Mouse (Mus musculus) small intestine, adult 2 months (tissue): ENCODE results near the gene Fabp1. TPM values are rescaled to one million over a fixed set of nuclear protein-coding genes. Genes with fewer than 3 reads are reported as not detected.
A peak's percentile ranks its signal among the peaks of the same experiment; 100 is the strongest.

Source experiments
- H3K27ac ChIP-seq: fragments of 200-500 bp; 2 replicates; pipeline ENCODE4 v1.5.1; 2012; ENCODE audit warnings: low read depth, low read length, control low read depth, inconsistent platforms; ENCODE audit not compliant: insufficient read depth
- H3K27me3 ChIP-seq: fragments of 200-500 bp; 2 replicates; pipeline ENCODE4 v1.6.1; 2012; ENCODE audit warnings: mild to moderate bottlenecking, moderate library complexity, low read length, inconsistent platforms; ENCODE audit not compliant: control insufficient read depth, insufficient read depth
- H3K36me3 ChIP-seq: fragments of 200-500 bp; 2 replicates; pipeline ENCODE4 v1.6.1; 2012; ENCODE audit warnings: mild to moderate bottlenecking, low read length, control low read depth, inconsistent platforms; ENCODE audit not compliant: control insufficient read depth, insufficient read depth
- H3K4me1 ChIP-seq: fragments of 200-500 bp; 2 replicates; pipeline ENCODE4 v1.6.1; 2012; ENCODE audit warnings: low read length, inconsistent platforms, mixed read lengths; ENCODE audit not compliant: control insufficient read depth, insufficient read depth, insufficient read length
- H3K4me3 ChIP-seq: fragments of 200-500 bp; 2 replicates; pipeline ENCODE4 v1.5.1; 2012; ENCODE audit warnings: low read depth, mild to moderate bottlenecking, control low read depth, inconsistent platforms, low read length, moderate library complexity
- CTCF ChIP-seq: fragments of 200-500 bp; IDR thresholded peaks from 2 replicates; pipeline ENCODE4 v1.5.1; 2012; ENCODE audit warnings: low read depth, mild to moderate bottlenecking, control low read depth, inconsistent platforms, low read length, moderate library complexity, mixed read lengths; ENCODE audit not compliant: insufficient replicate concordance, insufficient read length; ENCODE audit errors: extremely low read depth
- POLR2A ChIP-seq: fragments of 200-500 bp; IDR thresholded peaks from 2 replicates; pipeline ENCODE4 v1.6.1; 2012; ENCODE audit warnings: low read depth, mild to moderate bottlenecking, control low read depth, inconsistent platforms, low read length, moderate library complexity
- WGBS: fragments of 180-500 bp; shearing (Covaris S2); methylation state at CpG from one replicate; pipeline ENCODE4 v1.1.7; 2018; 5-methylcytosine and 5-hydroxymethylcytosine counted together
- polyA plus RNA-seq: library from polyadenylated mRNA; depleted of rRNA; stranded (reverse); fragments of >200 nt; gene quantifications from 2 replicates; pipeline ENCODE4 v1.2.3, GENCODE M21; 2012; rRNA removed

Gene Fabp1
- polyA plus RNA-seq, result 100 and 118 TPM in 2 replicates

DNA sequence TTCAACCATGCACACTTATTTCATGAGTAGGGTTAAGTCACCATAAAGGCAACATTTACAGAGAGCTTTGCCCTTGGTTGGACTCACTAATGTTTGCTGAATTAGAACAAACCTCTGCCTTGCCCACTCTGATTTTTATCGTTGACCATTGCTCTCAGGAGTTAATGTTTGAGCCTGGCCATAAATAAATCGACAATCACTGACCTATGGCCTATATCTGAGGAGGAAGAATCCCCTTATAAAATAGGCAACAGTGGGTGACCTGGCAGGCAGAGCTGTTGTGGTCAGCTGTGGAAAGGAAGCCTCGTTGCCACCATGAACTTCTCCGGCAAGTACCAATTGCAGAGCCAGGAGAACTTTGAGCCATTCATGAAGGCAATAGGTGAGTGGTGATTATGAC lies at the start of gene Fabp1:
Fabp1 (plus strand) TSS at position 216 of the 400 bp plus-strand sequence.
- 23% methylated on average over 4 of the region's 4 CpGs for WGBS
- H3K4me3 ChIP-seq, result peak within 1 kb of the TSS; percentile 58

DNA sequence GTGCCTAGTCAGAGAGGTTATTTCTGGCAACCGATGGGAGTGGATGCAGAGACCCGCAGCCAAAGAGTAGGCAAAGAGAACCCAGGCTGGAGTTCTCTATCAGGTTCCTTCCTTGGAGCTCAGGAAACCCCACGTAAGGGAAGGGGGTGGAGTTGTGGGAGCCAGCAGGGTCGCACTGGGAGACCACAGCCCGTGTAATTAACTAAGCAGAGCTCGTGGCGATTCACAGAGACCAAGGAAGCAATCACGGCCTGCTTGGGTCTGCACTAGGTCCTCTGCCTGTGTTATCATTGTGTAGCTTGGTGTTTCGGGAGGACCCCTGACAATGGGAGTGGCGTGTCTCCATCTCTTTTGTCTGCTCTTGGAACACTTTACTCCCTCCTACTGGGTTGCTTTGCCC lies 48.5 kb upstream of the Fabp1 start:
- 80% methylated on average over 10 of the region's 10 CpGs for WGBS
- no peaks in the 10 kb centered on the region for H3K27me3 ChIP-seq
- H3K27ac ChIP-seq, result no peak overlapping the region
- TF ChIP-seq CTCF (no peak), POLR2A (no peak)
- H3K4me1 ChIP-seq, result peaks cover 19% of the 10 kb centered on the region; the same call in 1 of the 2 replicates
- no peaks in the 10 kb centered on the region for H3K36me3 ChIP-seq
- H3K4me3 ChIP-seq, result no peak overlapping the region

More for the DNA sequence above, at the start of gene Fabp1:
- H3K27ac ChIP-seq, result peak within 1 kb of the TSS; percentile 98
- H3K4me1 ChIP-seq, result peaks cover 5% of the 10 kb centered on the region; the same call in 1 of the 2 replicates
- peak; percentile 80; the same call in 1 of the 2 replicates for TF ChIP-seq POLR2A
- TF ChIP-seq CTCF, result no peak
- H3K27me3 ChIP-seq, result no peaks in the 10 kb centered on the region
- peaks cover 19% of the 10 kb centered on the region for H3K36me3 ChIP-seq

DNA sequence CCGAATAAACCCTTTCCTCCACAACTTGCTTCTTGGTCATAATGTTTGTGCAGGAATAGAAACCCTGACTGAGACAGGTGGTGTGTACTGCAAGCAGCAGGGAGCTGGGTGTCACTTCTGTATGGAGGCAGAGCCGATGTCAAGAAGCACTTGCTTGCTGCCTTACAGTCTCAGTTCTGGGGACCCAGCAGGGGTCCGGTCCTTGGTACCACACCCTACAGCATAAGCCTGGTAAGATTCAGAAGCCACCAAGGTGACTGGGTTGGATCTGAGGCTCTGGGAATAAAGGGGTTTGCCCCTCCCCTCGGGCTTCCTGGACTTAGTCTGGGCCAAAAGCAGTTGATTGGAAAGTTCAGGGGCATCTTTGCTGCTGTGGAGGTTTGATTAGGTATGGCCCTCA lies 46.1 kb upstream of the Fabp1 start:
- peaks cover 20% of the 10 kb centered on the region; the same call in 1 of the 2 replicates for H3K4me1 ChIP-seq
- H3K27me3 ChIP-seq, result no peaks in the 10 kb centered on the region
- no peaks in the 10 kb centered on the region for H3K36me3 ChIP-seq
- no peak overlapping the region for H3K4me3 ChIP-seq
- no peak overlapping the region for H3K27ac ChIP-seq
- no peak for TF ChIP-seq POLR2A
- TF ChIP-seq CTCF, result no peak
- WGBS, result 89% methylated on average over 4 of the region's 4 CpGs

DNA sequence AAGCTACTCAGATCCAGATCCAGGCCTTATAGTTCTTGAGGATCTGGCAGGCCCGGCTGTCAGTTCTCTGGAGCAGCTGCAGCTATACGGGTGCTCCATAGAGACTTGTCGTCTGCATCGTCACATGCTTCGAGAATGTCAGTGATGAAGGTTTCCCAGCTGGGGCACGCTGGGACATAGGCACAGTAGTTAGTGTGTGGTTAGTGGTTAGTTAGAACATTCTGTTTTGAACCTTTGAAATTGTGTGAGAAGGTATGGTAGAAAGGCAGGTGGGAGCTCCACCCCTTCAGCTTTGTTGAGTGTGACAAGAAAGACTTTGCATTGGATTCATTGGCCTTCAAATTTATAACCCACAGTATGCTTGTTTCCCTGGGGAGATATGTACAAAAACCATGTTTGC lies 44.8 kb upstream of the Fabp1 start:
- TF ChIP-seq POLR2A (no peak), CTCF (no peak)
- H3K4me3 ChIP-seq, result no peak overlapping the region
- H3K27ac ChIP-seq, result no peak overlapping the region
- peaks cover 12% of the 10 kb centered on the region; the same call in 1 of the 2 replicates for H3K4me1 ChIP-seq
- H3K27me3 ChIP-seq, result no peaks in the 10 kb centered on the region
- WGBS, result 90% methylated on average over 6 of the region's 6 CpGs
- H3K36me3 ChIP-seq, result no peaks in the 10 kb centered on the region

DNA sequence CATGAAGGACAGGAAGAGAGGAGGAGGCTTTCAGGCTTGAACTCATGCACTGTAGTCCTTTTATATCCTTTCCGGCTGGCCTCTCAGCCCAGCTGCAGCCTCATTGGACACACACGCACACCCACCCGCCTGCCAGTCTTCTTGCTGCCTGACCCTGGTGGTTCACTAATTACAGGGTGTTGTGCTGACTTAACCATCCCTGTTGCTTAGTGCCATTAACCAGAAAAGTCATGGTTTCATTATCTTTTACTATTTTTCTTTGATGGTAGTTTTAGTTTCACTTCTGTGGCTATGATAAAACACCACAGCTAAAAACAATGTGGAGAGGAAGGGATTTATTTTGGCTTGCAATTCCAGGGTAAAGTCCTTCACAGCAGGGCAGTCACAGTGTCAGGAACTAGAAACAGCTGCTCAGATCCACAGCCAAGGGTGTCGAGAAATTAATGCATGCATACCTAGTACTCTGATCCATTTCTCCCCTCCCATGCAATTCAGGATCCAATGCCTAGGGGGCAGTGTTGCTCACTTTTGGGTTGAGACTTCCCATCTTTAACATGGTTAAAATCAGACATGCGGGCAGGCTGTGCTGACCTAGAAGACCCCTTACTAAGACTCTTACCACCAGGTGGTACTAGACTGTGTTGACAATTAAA lies 42.8 kb upstream of the Fabp1 start:
- WGBS, result 37% methylated on average over 5 of the region's 5 CpGs
- H3K36me3 ChIP-seq, result no peaks in the 10 kb centered on the region
- H3K27ac ChIP-seq, result peak overlapping the region; percentile 39
- TF ChIP-seq CTCF (peak; percentile 13; the same call in 1 of the 2 replicates), POLR2A (no peak)
- H3K27me3 ChIP-seq, result no peaks in the 10 kb centered on the region
- peaks cover 12% of the 10 kb centered on the region; the same call in 1 of the 2 replicates for H3K4me1 ChIP-seq
- H3K4me3 ChIP-seq, result 0 out of 2 replicates have a peak overlapping the region, but pooled peaks have one; percentile 7

DNA sequence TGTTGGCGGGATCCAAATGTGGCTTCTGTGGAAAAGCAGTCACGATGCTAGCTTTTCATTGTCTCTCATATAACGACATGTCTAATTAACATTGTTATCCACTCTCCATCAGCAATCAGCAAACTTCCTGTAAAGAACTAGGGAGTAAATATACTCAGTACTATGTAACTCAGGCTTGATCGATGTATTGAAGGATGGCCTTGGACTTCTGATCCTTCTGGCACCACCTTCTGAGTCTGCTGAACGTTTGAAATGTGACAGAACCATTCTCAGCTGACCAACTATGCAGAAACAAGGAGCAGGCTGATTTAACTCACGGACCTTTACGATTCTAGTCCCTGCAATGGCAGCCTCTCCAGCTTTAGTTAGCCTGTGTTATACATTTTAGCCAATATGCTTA lies 38.3 kb upstream of the Fabp1 start:
- no peak for TF ChIP-seq CTCF
- TF ChIP-seq POLR2A, result no peak
- no peaks in the 10 kb centered on the region for H3K36me3 ChIP-seq
- peaks cover 11% of the 10 kb centered on the region; the same call in 1 of the 2 replicates for H3K4me1 ChIP-seq
- 34% methylated on average over 7 of the region's 7 CpGs for WGBS
- H3K27ac ChIP-seq, result peak overlapping the region; percentile 29; the same call in 1 of the 2 replicates
- H3K27me3 ChIP-seq, result no peaks in the 10 kb centered on the region
- H3K4me3 ChIP-seq, result no peak overlapping the region

DNA sequence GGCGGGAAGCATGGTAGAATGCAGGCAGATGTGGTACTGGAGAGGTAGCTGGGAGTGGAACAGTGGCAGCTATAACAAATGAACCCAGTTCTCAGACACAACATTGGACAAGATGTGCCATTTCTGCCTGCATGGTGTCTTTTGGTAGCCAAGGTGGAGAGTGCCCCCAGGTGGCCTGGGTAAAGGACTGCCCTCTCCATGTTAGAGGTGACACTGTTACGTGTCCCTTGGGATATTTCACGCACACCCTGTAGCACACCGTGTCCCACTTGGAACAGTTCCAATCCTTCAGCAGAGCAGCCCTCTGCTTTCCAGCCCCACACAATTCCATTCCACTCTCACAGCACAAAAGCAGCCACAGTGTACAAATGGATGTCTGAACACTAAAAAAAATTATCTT lies 37.4 kb upstream of the Fabp1 start:
- Histone ChIP-seq H3K4me1 (peaks cover 7% of the 10 kb centered on the region; the same call in 1 of the 2 replicates), H3K27me3 (no peaks in the 10 kb centered on the region), H3K36me3 (no peaks in the 10 kb centered on the region), H3K27ac (no peak overlapping the region), H3K4me3 (no peak overlapping the region)
- TF ChIP-seq POLR2A (no peak), CTCF (peak; percentile 56; the same call in 1 of the 2 replicates)
- WGBS, result 34% methylated on average over 4 of the region's 4 CpGs
